Mouse (Mus musculus): Measurements from ENCODE around the gene Vsig10.

Vsig10 gene

DNA sequence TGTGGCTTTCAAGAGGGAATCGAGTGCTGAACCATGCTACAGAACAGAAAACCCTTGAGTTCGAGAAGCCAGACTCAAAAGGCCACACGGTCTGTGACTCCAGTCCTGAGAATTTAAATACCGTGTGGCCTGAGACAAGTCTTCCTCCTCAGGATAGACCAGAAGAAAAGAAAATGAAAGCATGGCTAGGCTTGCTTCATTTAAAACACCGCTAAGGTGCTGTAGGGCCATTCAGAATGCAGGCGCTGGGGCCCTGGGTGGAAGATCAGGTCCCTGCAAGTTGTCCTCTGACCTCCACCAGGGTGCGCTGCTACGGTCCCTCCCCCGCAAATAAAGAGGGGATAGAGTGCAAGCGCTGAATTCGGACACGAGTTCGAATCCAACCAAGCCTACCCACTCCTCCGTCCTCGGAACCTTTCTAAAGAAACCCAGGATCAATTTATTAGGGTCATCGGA lies 69.4 kb downstream of the Vsig10 start:
- DNase-seq, result peak; percentile 44 to 54

DNA sequence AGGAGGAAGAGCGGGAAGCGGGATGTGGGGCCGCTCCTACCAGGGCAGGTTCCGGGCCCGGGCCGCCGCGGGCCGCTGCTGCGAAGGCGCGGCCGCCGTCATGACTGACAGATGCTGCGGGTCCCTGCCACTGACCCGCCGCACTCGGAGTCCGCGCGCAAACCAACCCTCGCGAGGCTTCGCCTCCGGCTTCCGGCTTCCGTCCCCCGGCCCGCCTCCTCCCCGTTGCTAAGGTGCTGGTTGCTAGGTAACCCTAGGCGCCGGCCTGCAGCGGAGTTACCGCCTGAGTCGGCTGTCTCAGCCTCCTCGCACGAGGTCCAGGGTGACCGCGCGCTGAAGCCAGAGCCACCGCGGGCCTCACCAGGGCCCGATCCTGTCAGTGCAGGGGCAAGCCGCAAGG lies 70.0 kb downstream of the Vsig10 start, which contains the start of gene Rfc5:
Gene Rfc5 (minus strand): TSS at position 171 of the 400 bp plus-strand sequence.
- peak; percentile 89 to 94 for DNase-seq

DNA sequence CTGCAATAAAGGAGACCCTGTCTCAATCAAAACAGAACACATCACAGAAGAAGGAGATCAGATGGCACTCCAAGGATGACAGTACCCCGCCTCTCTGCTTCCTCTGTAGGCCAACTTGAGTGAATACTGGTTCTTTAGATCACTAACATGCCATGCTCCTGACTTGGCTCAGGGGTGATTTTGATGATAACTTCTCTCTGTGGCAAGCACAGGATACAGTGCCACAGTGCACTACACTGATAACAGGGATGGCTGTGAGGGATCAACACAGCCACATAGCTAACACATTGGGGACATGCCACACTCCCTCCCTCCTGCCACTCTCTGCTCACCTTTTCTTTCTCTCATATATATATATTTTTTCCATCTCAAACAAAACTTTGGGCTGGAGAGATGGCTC lies 72.0 kb downstream of the Vsig10 start:
- DNase-seq, result no peak

DNA sequence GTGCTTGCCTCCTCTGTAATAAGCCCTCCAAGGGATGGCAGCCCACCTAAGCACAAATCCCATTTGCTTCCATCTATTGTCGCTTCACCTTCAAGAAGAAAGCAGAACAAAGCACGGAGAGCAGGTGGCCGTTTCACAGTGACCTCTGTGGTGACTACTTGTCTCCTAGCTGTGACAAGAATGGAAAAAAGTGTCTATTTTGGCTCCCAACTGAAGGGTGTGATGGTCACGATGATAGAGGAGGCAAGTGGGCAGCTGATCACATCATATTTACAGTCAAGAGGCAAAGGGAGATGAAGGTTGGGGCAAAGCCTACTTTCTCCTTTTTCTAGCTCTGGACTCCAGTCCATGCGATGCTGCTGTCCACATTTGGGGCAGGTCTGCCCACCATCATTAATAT lies 77.0 kb downstream of the Vsig10 start:
- DNase-seq, result no peak

DNA sequence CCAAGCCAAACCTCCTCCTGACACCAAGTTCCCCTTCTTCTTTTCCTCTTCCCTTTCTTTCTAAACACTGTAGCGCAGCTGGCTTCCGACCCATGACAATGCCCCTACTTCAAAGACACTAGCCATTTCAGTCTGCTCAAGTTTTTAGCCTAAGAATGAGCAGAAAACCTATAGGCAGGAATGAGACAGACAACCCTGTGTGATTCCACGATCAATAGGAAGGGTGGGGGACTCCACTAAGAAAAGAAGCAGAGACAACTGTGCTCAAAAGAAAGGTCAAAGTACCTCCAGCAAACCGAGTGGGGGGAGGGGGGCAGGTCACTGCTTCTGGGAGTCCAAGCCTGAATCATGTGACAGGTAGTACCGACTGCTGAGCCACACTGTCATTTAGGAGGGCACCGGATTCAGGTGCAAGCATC lies 77.7 kb downstream of the Vsig10 start:
- no peak for DNase-seq

DNA sequence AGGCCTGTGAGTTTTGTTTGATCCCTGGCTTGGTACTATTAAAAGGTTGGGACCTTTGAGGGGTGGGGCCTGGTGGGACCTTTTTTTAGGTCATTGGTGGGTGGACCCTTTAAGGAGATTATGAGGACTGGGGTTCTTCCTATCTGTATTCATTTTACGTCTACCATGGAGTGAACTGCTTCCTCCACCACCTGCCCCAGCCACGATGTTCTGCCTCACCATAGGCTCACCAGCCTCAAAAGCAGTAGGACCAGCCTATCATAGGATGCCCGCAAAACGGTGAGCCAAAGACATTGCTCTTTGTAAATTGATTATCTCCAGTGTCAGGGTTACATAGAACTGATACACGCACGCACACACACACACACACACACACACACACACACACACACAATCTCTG lies 78.5 kb downstream of the Vsig10 start:
- no peak for DNase-seq

DNA sequence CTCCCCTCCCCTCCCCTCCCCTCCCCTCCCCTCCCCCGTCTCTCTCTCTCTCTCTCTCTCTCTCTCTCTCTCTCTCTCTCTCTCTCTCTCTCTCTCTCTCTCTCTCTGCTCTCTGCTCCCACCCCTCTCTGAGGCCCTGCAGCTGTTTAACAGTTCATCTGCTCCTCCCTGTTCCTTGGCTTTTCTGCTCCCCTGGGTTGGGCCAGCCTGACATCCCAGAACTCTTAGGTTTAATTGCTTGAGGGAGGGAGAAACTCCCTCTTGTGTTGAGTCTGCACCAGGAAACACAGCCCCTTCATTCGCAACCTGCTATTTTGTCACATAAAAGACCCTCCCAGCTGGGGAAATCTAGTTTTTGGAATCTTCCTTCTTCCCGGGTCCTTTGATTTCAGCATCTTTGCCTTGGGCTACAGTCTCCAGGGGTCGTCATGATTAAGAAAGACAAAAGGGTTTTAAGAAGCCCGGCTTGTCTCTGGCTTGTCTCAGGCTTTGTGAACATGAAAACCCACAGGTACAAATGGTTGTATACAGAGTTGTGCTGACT lies 79.2 kb downstream of the Vsig10 start:
- DNase-seq, result no peak

DNA sequence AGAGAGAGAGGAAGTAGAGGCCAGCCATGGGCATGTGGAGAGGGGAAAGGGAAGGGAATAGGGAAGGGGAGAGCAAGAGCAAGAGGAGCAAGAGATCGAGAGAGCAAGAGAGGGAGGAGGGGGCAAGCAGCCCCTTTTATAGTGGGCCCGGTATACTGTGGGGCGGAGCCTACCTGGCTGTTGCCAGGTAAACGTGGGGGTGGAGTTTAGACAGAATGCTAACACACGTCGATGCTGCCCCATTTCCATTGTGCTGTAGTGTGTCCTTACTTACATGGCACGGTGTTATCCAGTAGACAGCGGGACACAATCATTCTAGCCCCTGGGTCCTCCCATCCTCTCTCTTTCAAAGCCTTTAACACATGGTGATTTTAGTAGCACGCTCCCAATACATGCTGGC lies 80.4 kb downstream of the Vsig10 start:
- DNase-seq, result no peak

DNA sequence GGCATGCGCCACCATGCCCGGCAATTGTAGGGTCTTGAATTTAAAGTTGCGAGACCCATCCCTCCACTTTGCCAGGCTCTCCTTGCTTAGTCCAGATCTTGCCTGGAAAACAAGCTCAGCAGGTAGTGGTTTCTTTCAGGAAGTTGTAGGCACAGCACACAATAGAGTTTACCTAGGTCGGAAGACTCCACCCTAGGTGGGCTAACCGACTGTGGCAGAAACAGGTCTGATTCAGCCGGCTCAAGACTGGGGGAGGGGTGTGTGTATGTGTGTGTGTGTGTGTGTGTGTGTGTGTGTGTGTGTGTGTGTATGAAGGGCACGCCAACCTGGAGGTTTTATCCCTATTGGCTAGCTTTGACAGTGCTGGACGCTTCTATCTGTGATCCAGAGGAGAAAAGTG lies 84.7 kb downstream of the Vsig10 start:
- DNase-seq, result no peak
